Mouse (Mus musculus) T-helper 1 cell (primary cell): ENCODE data around the gene Stip1.

Source experiments
- in situ Hi-C: fragments of 300-600 bp; cut with MboI, MseI; formaldehyde crosslinking; loops from one replicate; pipeline ENCODE4 v1.15.1; 2025; ENCODE audit warnings: high pct_unique_total_duplicates

Gene Stip1

DNA sequence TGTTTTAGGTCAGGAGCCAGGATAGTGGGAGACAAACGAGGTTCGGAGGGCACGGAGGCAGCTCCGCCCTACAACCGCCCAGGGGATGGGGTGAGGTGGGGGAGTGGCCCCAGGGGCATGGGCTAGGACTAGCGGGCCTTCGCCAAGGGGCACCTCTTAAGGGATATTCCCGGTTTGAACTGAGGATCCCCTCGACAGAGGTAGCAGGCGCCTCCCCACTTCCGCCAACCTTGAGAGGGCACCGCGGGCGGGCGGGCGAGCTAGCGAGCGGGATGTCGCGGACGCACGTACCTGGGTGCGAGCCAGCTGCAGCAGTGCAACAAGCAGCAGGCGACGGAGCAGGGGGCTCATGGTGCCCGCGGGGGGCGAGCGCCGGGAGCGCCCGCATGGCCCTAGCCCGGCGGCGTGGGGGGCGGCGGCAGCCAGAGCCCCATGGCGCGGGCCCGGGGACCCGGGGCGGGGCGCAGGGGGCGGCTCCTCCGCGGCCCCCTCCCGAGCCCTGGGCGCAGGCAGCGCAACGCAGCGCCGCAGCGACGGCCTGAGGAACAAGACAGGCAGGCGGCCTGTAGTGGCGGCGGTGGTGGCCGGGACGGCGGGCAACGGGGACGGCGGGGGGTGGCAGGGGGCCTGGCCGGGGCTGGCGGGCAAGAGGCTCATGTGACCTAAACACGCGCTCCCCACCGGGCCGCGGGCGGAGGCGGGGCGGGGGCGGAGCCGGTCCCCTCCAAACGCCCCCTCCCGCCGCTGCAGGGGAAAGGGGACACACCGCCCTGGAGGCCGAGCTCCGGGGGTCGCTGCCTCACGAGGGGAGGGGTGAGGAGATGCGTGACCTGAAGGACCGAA, 52.5 kb downstream of the Stip1 start, which contains the start of gene Vegfb:
Gene Vegfb (minus strand): TSS at position 591 of the 843 bp plus-strand sequence.
- in situ Hi-C loops = no loop called here

DNA sequence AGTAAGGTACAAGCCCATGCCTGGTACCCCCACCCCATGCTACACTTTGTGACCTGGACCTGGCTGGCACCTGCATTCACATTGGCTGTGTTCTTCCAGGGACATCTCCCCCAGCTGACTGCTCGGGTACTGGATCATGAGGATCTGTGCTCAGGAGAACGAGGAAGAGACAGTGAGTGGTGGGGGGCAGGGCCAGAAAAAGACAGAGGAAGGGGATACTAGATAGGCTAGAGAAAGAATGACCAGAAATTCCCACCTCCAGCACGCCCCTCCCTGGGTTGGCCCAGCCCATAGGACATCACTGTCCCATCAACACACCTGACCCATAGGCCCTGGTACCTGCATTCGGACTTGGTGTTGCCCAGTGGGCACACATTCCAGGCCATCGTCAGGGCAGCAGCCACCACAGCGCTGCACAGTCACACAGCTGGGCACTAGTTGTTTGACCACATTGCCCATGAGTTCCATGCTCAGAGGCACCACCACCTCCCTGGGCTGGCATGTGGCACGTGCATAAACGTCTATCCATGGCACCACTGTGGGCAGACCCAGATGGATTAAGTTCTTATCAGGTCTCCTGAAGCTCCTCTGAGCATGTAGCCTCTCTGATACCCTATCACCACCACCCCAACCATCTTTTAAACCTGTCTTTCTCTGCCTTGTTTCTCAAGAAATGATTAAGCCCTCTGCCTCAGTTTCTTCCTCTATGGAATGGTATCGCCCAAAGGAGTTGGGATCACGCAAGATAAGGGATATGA, 53.6 kb downstream of the Stip1 start:
- in situ Hi-C loops = no loop called here

- in situ Hi-C loops = no loop called here
Observed at GRCm38 (mm10) chr19:6985300-6985699, 54.5 kb downstream of the Stip1 start.

DNA sequence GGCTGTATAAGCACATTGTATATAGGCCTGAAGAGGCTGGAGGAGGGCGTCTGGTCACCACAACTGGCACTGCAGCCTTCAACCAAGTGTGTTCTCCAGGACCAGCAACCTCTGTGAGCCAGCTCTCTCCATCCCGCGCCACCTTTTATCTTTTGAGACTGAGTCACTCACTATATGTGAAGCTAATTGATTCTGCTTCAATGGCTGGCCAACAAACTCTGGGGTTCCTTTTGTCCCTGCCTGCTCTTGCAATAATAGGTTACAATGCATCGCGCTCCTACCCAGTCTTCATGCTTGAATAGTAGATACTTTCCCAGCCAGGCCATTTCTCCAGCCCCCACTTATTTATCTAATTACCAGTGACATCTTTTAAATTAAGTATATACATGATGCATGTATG, 56.1 kb downstream of the Stip1 start:
- in situ Hi-C loops = no loop called here

DNA sequence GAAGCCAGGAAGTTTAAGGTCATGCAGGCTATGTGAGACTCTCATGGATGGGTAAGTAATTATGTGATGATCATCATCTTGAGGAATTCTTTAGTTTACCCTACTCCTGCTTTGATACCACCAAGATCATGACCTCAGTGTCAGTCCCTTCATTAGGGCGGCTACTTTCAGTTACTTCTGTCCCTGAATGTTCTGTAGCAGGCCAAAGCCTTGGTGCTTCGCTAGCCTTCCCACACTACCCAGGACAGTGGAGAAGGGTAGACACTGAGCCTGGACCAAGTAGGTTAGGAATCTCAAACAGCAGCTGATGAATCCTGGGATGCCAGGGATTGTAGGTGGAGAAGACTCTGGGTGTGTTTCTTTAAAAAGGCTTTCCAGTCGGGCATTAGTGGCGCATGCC, 58.3 kb downstream of the Stip1 start:
- in situ Hi-C loops = no loop called here

GRCm38 (mm10) chr19:6980381-6981093, 59.2 kb downstream of the Stip1 start, which contains the start of gene Fkbp2:
Gene Fkbp2, minus strand, starts transcription at chr19:6980501.
- in situ Hi-C loops = no loop called here

DNA sequence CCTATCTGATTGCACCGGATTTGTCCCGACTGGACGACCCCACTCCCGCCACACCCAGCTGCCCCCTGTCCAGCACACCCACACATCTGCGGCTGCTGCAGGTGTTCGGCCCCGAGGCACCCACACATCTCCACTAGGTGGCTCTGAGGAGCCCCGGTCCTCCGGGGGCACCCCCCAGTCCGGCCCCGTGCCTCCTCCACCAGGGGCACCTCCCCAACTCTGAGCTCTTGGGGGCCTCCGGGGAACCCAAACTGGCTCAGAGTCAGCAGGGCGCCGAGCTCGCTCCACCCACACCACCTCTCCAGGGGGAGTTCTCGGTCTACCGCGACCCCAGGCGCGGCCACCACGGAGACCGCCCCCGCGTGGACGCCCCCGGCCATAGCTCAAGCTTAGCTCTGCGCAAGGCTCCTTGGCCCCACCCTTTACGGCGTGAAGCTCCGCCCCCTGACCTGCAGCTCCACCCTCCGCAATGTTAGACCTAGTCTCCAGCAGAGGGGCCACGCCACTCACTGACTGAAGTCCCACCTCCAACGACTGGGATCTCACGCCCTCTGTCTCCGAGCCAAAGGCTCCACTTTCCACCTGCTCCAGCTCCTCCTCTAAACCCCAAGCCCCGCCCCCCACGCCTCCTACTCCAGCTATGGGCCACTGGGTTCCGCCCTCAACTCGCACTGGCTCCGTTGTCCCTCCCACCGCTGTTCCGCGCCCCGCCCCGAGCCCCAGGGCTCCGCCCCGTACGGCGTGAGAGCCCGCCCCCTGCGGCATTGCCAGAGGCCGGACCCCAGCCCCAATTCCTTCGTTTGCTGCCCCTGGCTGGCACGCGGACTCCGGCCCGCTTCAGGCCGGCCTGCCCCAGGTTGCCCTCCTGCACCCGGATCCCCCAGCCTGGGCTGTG, 60.0 kb downstream of the Stip1 start:
- in situ Hi-C loops = loop anchor here (5.0 kb wide), 1 partner anchor 38 kb away; the partner anchor contains the start of gene Fermt3

DNA sequence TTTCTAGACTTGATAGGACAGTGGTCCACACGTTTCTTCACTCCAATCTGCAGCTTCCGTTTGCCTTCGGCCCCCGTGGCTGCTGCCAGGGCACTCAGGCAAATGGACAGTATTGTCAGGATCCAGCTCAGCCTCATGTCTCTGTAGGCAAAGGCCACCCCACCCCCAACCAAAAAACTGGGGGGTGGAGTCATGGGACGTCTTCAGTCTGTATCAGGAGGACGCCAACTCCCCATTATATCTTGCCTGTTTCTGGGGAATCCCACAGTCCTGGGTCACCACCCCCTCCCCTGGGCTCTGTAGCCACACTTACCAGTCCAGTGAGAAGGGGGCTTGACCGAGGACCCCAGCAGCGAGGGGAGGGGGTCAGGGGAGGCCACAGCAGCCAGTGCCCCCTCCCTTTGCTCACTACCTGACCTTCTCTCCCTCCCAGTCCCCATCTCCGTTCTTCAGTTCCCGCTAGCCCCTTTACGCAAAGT, 60.7 kb downstream of the Stip1 start:
- in situ Hi-C loops = loop anchor here (5.0 kb wide), 1 partner anchor 38 kb away; the partner anchor contains the start of gene Fermt3

GRCm38 (mm10) chr19:6978639-6978974, 61.2 kb downstream of the Stip1 start:
- in situ Hi-C loops = loop anchor here (5.0 kb wide), 1 partner anchor 39 kb away; the partner anchor contains the start of gene Fermt3

GRCm38 (mm10) chr19:6977759-6978638, 61.8 kb downstream of the Stip1 start:
- in situ Hi-C loops = loop anchor here (5.0 kb wide), 1 partner anchor 39 kb away; the partner anchor contains the start of gene Fermt3

- in situ Hi-C loops = loop anchor here (5.0 kb wide), 1 partner anchor 41 kb away; the partner anchor contains the start of gene Fermt3
Observed at GRCm38 (mm10) chr19:6975537-6976521, 63.9 kb downstream of the Stip1 start, which contains the start of gene Plcb3. Gene Plcb3, minus strand, starts transcription at chr19:6976470.

DNA sequence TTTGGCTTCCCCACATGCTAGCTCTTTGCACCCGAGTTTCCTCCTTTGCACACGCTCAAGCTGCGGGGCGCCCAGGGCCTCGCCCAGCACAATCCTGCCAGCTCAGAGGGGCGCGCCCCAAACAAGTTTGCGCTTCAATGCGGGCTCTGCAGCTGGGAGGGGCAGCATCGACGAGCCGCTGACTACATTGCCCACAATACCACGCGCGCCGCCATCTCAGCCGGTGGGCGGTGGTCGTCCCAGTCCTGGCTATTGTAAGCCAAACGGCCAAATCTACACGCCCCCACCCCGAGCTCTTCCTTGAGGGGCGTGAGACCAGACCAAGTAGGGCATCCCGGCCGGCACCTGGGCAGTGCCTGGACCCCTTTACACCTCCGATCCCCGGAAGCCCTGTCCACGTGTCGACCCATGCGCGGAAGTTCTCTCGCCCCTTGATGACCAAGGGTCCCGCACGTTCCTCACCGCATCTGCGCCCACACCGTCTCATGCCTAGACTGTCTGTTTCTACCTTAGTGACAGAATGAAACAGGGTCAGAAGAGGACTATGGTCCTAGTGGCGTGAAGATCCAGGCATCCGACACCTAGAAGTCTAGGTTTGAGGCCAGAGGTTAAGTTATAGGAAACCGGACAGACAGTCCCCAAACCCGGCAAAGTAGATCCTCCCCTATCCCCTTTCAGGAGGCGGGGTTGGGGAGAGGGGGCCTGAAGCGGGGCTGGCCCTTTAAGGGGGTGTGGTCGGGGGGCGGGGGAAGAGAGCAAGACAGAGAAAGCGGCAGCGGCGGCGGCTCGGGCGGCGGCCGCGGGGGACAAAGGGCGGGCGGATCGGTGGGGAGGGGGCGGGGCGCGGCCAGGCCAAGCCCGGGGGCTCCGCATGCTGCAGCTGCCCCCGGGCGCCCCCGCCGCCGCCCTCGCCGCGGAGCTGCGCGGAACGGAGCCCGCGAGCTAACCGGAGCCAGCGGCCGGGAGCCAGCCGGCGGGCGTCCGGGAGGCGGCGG, 65.3 kb downstream of the Stip1 start, which contains the start of gene Ppp1r14b:
Gene Ppp1r14b (plus strand): TSS at position 758 of the 995 bp plus-strand sequence.
- in situ Hi-C loops = loop anchor here (5.0 kb wide), 1 partner anchor 43 kb away; the partner anchor contains the start of gene Fermt3

- in situ Hi-C loops = no loop called here
Observed at GRCm38 (mm10) chr19:6973581-6974190, 66.1 kb downstream of the Stip1 start.

DNA sequence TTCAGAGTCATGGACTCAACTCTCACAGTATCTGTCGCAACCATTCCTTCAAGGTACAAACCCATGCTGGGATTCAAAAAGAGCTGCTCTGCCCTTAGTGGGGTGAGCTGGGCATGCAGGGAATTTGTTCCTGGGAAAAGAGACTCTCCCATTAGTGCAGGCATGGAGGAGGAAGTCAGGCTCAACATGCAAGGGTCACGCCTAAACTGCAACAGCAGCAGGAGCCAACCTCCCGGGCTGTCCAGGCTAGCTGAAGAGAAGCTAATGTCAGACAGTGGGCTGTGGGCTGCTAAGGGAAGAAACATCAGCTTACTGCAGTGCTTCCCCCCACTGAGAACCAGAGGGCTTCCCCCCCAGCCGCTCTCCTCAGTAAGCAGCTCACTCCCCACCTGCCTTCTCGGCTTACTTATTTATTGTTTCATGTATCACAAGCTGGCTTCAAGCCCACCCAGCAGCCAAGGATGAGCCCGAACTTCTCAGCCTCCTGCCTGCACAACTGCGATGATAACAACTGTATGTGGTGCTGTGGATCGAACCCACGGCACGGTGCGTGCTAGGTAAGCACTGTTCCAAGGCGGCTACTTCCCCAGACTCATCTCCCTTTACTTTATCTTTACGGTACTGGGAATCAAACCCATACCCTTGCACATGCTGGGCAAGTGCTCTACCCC, 67.4 kb downstream of the Stip1 start:
- in situ Hi-C loops = no loop called here

DNA sequence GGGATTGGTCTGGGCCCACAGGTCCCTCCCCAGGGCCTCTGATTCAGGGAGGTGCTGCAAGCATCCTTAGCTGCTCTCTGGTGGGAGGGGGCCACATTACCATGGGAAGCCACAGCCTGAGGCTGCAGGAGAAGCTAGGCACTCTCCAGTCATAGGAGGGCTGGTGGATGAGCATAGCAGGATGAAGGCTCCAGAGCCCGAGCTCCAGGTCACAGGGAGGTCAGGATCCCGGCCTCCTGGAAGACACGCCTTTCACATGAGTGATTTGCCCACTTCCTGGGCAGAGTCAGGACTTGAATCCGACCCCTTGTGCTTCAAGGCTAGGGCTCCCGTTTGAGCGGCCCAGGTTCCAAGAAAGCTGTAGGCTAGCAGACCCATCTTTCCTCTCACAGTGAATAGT, 68.1 kb downstream of the Stip1 start:
- in situ Hi-C loops = no loop called here
